8 mouse cellular contexts compared by ENCODE assay signal in genomic region chr5:123049271-123049670, GRCm38 (mm10). TPM values are rescaled to one million over a fixed set of nuclear protein-coding genes. Genes with fewer than 3 reads are reported as not detected.
A peak's percentile ranks its signal among the peaks of the same experiment; 100 is the strongest.
DNase-seq lines count a peak whose midpoint lies in the region; ATAC-seq and TF ChIP-seq lines count a peak whose summit lies in the region.

No protein-coding gene starts in this region.

- peak; percentile 40 for TF ChIP-seq CTCF in left cerebral cortex, adult 2 months (IDR thresholded peaks at IDR 0.05)
- TF ChIP-seq CTCF in liver, embryonic 14.5 days (IDR thresholded peaks at IDR 0.05; ENCODE audit: low read depth) = peak; percentile 31

- peak overlapping the region; percentile 55 for H3K4me2 ChIP-seq in liver, embryonic 14.5 days (ENCODE audit: low read depth)

- DNase-seq in left cerebral cortex, adult 2 months (ENCODE audit: extremely low spot score in 1 of 2, low spot score in 2 of 2) = no peak
- DNase-seq in left cerebral cortex, adult 8-10 months (ENCODE audit: low spot score in 2 of 2) = no peak
- DNase-seq in embryo, embryonic 10.5 days (ENCODE audit: low spot score) = peak; percentile 87
- DNase-seq in liver, embryonic 14.5 days (ENCODE audit: low read depth in 3 of 3, low spot score in 3 of 3) = peak; percentile 50 to 56 (median 55)
- DNase-seq in naive thymus-derived CD4-positive, alpha-beta T cell, adult 2 months (ENCODE audit: low read depth) = peak; percentile 84
- no peak for DNase-seq in frontal cortex, postnatal 25 days (ENCODE audit: low spot score in 2 of 2)
- DNase-seq in layer of hippocampus, postnatal 14 days (ENCODE audit: low spot score in 2 of 2) = no peak

- H3K9me3 ChIP-seq in liver, embryonic 14.5 days (ENCODE audit: control insufficient read depth, low read length) = no peaks in the 10 kb centered on the region

- intact Hi-C loops in left cerebral cortex, adult 2 months (cut with DNase I) = no loop called here

- H3K27me3 ChIP-seq in liver, embryonic 14.5 days (ENCODE audit: control insufficient read depth, insufficient read depth, low read length) = no peaks in the 10 kb centered on the region

- H3K4me1 ChIP-seq in liver, embryonic 14.5 days (replicated peaks; ENCODE audit: control insufficient read depth in 2 of 2, insufficient read depth in 2 of 2, low read length in 1 of 2) = 0 out of 4 replicates have a peak, but pooled peaks cover 0 to 8% of the 10 kb centered on the region in 2 experiments

- H3K36me3 ChIP-seq in liver, embryonic 14.5 days (replicated peaks; ENCODE audit: control insufficient read depth, insufficient read depth, low read depth) = no peaks in the 10 kb centered on the region

- ATAC-seq in hematopoietic stem cell, adult 5-6 weeks (replicated peaks in 1 of 2; ENCODE audit: insufficient read depth in 1 of 2, low FRiP score in 2 of 2, low TSS enrichment in 1 of 2, low read depth in 1 of 2, poor library complexity in 2 of 2, severe bottlenecking in 2 of 2) = peak; percentile 87 to 92
- no peak for ATAC-seq in liver, embryonic 14.5 days (ENCODE audit: insufficient read depth)

- H3K4me3 ChIP-seq in left cerebral cortex, adult 2 months = no peak overlapping the region
- H3K4me3 ChIP-seq in liver, embryonic 14.5 days (ENCODE audit: insufficient read depth in 1 of 2, low read depth in 2 of 2, low read length in 2 of 2) = peak overlapping the region in 1 of 2 experiments; percentile 33; a peak in 2 of 4 replicates

- TF ChIP-seq EP300 in liver, embryonic 14.5 days (IDR thresholded peaks at IDR 0.05; ENCODE audit: low read depth) = no peak

- H3K9ac ChIP-seq in liver, embryonic 14.5 days (replicated peaks) = no peak overlapping the region

- no peak overlapping the region for H3K27ac ChIP-seq in left cerebral cortex, adult 2 months
- no peak overlapping the region for H3K27ac ChIP-seq in liver, embryonic 14.5 days

- 3% methylated on average over 12 of the region's 12 CpGs for WGBS in liver, embryonic 14.5 days (ENCODE audit: insufficient replicate concordance)

RNA-seq across cellular contexts. Expression of gene Morn3, which starts 2.5 kb away (rescaled TPM):
- total RNA-seq in left cerebral cortex, adult 2 months (2021) = not detected
- not detected for total RNA-seq in left cerebral cortex, adult 8-10 months (2022)
- 0.25 TPM in 1 of 2 replicates, not detected in the other for total RNA-seq in hematopoietic stem cell, adult 5-6 weeks (2017)
- not detected in 2 replicates for polyA plus RNA-seq in liver, embryonic 14.5 days (2012; rRNA removed)
- polyA plus RNA-seq in liver, embryonic 14.5 days (2014; fragmentation: Nextera tagmentation; extraction: Ambion mirVana) = not detected in 2 replicates
- total RNA-seq in layer of hippocampus, postnatal 14 days (2021) = under 1 TPM; 0.62 to 0.79 TPM

RNA-seq across cellular contexts. Expression of gene Tmem120b, which starts 18.9 kb away (rescaled TPM):
- 10 to 100 TPM; 16.0 to 16.2 TPM for total RNA-seq in left cerebral cortex, adult 2 months (2021)
- 10 to 100 TPM; 13.8 to 16.4 (median 16.0) TPM for total RNA-seq in left cerebral cortex, adult 8-10 months (2022)
- total RNA-seq in hematopoietic stem cell, adult 5-6 weeks (2017) = 0.56 and 2.7 TPM in 2 replicates
- polyA plus RNA-seq in liver, embryonic 14.5 days (2012; rRNA removed) = 17.7 and 19.0 TPM in 2 replicates
- 18.0 and 18.1 TPM in 2 replicates for polyA plus RNA-seq in liver, embryonic 14.5 days (2014; fragmentation: Nextera tagmentation; extraction: Ambion mirVana)
- 10 to 100 TPM; 20.1 to 20.3 TPM for total RNA-seq in layer of hippocampus, postnatal 14 days (2021)

RNA-seq across cellular contexts. Expression of gene Orai1, which starts 34.4 kb away (rescaled TPM):
- total RNA-seq in left cerebral cortex, adult 2 months (2021) = 1 to 10 TPM; 6.9 to 9.5 TPM
- total RNA-seq in left cerebral cortex, adult 8-10 months (2022) = 10 to 100 TPM in 2 of 4 experiments, 1 to 10 TPM in 2; 6.1 to 11.8 (median 9.2) TPM
- total RNA-seq in hematopoietic stem cell, adult 5-6 weeks (2017) = 16.8 and 18.2 TPM in 2 replicates
- 7.4 and 9.2 TPM in 2 replicates for polyA plus RNA-seq in liver, embryonic 14.5 days (2012; rRNA removed)
- 6.3 and 8.1 TPM in 2 replicates for polyA plus RNA-seq in liver, embryonic 14.5 days (2014; fragmentation: Nextera tagmentation; extraction: Ambion mirVana)
- total RNA-seq in layer of hippocampus, postnatal 14 days (2021) = 10 to 100 TPM; 15.1 to 16.2 TPM

RNA-seq across cellular contexts. Expression of gene Kdm2b, which starts 59.6 kb away (rescaled TPM):
- total RNA-seq in left cerebral cortex, adult 2 months (2021) = 10 to 100 TPM; 25.4 to 27.4 TPM
- total RNA-seq in left cerebral cortex, adult 8-10 months (2022) = 10 to 100 TPM; 22.9 to 27.1 (median 24.6) TPM
- total RNA-seq in hematopoietic stem cell, adult 5-6 weeks (2017) = 59.0 and 70.8 TPM in 2 replicates
- 8.1 and 10.0 TPM in 2 replicates for polyA plus RNA-seq in liver, embryonic 14.5 days (2012; rRNA removed)
- 11.7 and 12.3 TPM in 2 replicates for polyA plus RNA-seq in liver, embryonic 14.5 days (2014; fragmentation: Nextera tagmentation; extraction: Ambion mirVana)
- 10 to 100 TPM; 41.3 to 54.5 TPM for total RNA-seq in layer of hippocampus, postnatal 14 days (2021)

Comparison
In these comparisons a context has a peak if more than half of its experiments do, and no peak if none do; other contexts are left out.
1. DNase-seq: peak in embryo, embryonic 10.5 days (single experiment), liver, embryonic 14.5 days (3 of 3) and naive thymus-derived CD4-positive, alpha-beta T cell, adult 2 months (single experiment); none in left cerebral cortex, adult 2 months (0 of 2), left cerebral cortex, adult 8-10 months (0 of 2), frontal cortex, postnatal 25 days (0 of 2) and layer of hippocampus, postnatal 14 days (0 of 2).